Mouse (Mus musculus): ENCODE data around the gene Khdrbs1. TPM values are rescaled to one million over a fixed set of nuclear protein-coding genes. Genes with fewer than 3 reads are reported as not detected.
"Not testable (repeated sequence)": the region's sequence is repeated elsewhere in the genome, so short reads cannot be mapped to it uniquely, and the experiment has no call there.

Gene Khdrbs1
- polyA plus RNA-seq, 1 experiment, result 126 TPM

DNA sequence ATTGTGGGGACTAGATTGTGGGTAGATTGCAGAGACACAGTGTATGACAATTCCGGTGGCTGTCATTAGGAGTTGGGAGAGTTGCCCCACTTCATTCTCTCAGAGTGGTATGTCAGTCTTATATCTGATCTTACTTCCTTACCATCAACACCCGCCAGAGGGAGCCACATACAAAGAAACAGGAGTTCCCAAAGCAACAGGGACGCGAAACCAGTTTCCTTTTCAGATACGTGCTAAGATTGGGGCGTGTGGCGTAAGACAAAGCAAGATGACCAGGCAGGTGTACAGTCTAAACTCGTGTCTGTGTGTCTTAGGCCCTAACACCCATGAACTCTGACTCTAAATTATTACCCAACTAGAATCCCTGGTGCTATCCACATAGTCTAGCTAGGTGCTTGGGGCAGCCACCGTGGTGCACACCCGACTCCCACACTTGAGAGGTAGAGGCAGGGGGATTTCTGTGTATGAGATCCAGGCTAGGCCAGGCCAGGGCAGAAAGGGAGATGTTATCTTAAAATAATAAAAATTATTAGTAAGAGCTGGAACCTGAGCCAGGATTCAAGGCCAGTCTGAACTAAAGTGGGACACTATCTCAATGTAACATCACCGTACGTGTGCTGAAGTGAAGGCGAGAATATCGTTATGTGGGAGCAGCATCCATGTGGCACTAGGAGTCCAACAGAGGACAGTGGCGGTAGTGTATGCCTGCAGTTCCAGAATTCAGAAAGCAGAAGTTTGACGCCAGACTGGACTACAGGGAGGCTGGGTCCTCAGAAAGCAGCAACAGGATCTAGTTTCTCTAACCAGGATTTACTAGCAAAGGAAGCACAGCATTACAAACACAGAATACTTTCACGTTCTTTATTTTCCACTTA is 40.4 kb downstream of the Khdrbs1 start:
- DNase-seq, result peak; percentile 91
- Histone ChIP-seq H3K4me3 (ENCODE audit: control insufficient read depth, insufficient read depth, low read length) (no peak overlapping the region), H3K27ac (ENCODE audit: control insufficient read depth, insufficient read depth, low read length) (no peak overlapping the region), H3K4me1 (replicated peaks; ENCODE audit: control insufficient read depth, insufficient read depth, low read length) (peaks cover 3% of the 10 kb centered on the region), H3K27me3 (ENCODE audit: control insufficient read depth, insufficient read depth, low read length) (no peaks in the 10 kb centered on the region), H3K36me3 (ENCODE audit: control insufficient read depth, insufficient read depth, low read length) (peaks cover 34% of the 10 kb centered on the region)
- TF ChIP-seq CTCF (IDR thresholded peaks at IDR 0.05; ENCODE audit: borderline replicate concordance, control insufficient read depth, extremely low read depth, insufficient read depth, low read length, poor library complexity) (no peak), POLR2A (IDR thresholded peaks at IDR 0.05; ENCODE audit: control insufficient read depth, extremely low read depth, insufficient read depth, low read length, poor library complexity) (no peak)
- 52% methylated on average over 17 of the region's 17 CpGs for WGBS

DNA sequence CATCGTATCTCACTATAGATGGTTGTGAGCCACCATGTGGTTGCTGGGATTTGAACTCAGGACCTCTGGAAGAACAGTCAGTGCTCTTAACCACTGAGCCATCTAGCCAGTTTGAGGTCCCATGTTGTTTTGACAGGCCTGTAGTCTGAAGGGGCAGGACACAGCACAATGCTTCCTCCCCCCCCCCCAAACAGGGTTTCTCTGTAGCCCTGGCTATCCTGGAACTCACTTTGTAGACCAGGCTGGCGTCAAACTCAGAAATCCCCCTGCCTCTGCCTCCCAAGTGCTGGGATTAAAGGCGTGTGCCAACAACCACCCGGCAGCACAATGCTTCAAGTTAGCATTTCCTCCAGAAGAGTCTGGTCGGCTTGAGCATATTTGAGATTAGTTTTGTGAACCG is 41.4 kb downstream of the Khdrbs1 start:
- not testable (repeated sequence) for H3K27ac ChIP-seq (ENCODE audit: control insufficient read depth, insufficient read depth, low read length); H3K27me3 ChIP-seq (ENCODE audit: control insufficient read depth, insufficient read depth, low read length); H3K4me3 ChIP-seq (ENCODE audit: control insufficient read depth, insufficient read depth, low read length); H3K4me1 ChIP-seq (replicated peaks; ENCODE audit: control insufficient read depth, insufficient read depth, low read length); DNase-seq
- WGBS, result 92% methylated on average over 6 of the region's 6 CpGs
- peaks cover 24% of the 10 kb centered on the region for H3K36me3 ChIP-seq (ENCODE audit: control insufficient read depth, insufficient read depth, low read length)

DNA sequence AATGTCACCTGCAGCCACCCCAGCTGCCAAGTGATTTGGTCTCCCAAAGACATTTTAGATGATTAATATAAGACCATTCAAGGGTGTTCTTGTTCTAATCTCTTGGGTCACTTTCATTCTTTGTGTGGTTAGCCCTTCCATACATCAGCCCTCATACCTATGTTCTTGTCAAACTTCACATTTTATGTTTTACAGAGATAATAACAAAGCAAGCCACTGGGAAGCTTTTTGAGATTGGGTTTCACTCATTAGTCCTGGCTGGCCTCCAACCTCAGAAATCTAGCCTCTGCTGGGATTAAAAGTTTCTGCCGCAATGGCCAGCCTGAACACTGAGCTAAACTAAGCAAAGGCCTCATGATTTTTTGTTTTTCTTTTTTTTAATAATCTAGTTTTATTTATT is 41.9 kb downstream of the Khdrbs1 start:
- Histone ChIP-seq H3K4me1 (replicated peaks; ENCODE audit: control insufficient read depth, insufficient read depth, low read length) (peaks cover 10% of the 10 kb centered on the region), H3K36me3 (ENCODE audit: control insufficient read depth, insufficient read depth, low read length) (peaks cover 19% of the 10 kb centered on the region), H3K4me3 (ENCODE audit: control insufficient read depth, insufficient read depth, low read length) (no peak overlapping the region), H3K27me3 (ENCODE audit: control insufficient read depth, insufficient read depth, low read length) (no peaks in the 10 kb centered on the region), H3K27ac (ENCODE audit: control insufficient read depth, insufficient read depth, low read length) (no peak overlapping the region)
- TF ChIP-seq POLR2A (IDR thresholded peaks at IDR 0.05; ENCODE audit: control insufficient read depth, extremely low read depth, insufficient read depth, low read length, poor library complexity), result no peak
- no peak for TF ChIP-seq CTCF (IDR thresholded peaks at IDR 0.05; ENCODE audit: borderline replicate concordance, control insufficient read depth, extremely low read depth, insufficient read depth, low read length, poor library complexity)
- 74% methylated on average over 1 of the region's 1 CpGs for WGBS
- DNase-seq, result no peak

DNA sequence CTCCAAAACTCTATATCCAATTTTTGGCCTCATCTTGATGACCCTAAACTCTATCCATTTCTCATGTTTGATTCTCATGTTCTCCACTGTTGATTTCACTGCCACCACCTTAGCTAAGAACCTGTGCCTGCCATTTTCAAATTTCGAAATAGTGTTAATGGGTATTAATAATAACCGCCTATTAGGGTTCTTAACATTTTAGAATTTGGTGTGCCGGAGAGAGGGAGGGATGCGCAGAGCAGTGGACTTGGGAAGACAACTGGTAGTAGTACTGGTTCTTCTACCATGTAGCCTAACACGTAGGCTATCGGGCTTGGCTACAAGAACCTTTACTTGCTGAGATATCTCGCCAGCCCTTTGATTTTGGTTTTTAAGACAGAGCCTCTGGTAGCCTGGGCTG is 44.9 kb downstream of the Khdrbs1 start:
- no peak for DNase-seq
- H3K36me3 ChIP-seq (ENCODE audit: control insufficient read depth, insufficient read depth, low read length), result peaks cover 4% of the 10 kb centered on the region; the same call in 1 of the 2 replicates
- peaks cover 10% of the 10 kb centered on the region for H3K4me1 ChIP-seq (replicated peaks; ENCODE audit: control insufficient read depth, insufficient read depth, low read length)
- 93% methylated on average over 7 of the region's 7 CpGs for WGBS
- H3K27ac ChIP-seq (ENCODE audit: control insufficient read depth, insufficient read depth, low read length), result no peak overlapping the region
- no peak overlapping the region for H3K4me3 ChIP-seq (ENCODE audit: control insufficient read depth, insufficient read depth, low read length)
- TF ChIP-seq CTCF (IDR thresholded peaks at IDR 0.05; ENCODE audit: borderline replicate concordance, control insufficient read depth, extremely low read depth, insufficient read depth, low read length, poor library complexity) (no peak), POLR2A (IDR thresholded peaks at IDR 0.05; ENCODE audit: control insufficient read depth, extremely low read depth, insufficient read depth, low read length, poor library complexity) (no peak)
- no peaks in the 10 kb centered on the region for H3K27me3 ChIP-seq (ENCODE audit: control insufficient read depth, insufficient read depth, low read length)

DNA sequence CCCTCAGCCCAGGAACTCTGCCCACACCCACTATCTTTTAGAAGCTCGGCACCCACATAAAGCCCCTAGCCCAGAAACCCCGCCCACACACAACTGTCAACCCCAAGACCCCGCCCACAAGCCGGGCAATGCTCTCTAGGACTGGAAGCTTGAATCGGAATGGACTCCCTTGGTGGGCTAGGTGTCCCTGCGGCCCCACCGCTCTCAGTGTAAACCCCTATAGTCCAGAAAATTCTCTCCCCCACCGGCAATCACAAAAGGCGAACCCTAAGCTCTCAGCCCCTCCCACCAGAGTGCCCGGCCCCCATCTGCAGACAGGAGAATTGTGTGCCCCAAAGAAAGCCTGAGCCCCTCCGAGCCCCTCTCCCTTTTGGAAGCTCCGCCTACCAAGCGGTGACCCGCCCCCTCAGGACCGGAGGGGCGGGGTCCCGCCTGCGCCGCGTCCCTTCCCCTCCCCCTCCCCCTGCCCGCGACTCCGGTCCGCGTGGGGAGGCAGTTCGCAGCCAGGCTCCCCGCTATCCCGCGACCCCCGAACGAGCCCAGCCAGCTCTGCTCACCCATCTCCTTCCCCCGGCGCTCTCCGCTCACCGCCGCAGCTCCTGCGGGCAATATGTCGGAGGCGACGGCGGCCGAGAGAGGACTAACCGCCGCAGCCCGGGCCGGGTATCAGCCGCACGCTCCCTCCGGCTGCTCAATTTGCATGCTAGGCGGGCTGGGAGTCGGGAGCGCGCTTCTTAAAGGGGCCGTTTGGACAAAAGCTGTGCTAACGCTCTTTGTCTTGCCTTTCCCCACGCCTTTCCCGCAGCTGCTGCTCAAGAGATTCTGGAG is 45.7 kb downstream of the Khdrbs1 start, which contains the start of gene Tmem39b:
Gene Tmem39b (minus strand): TSS at position 681 of the 828 bp plus-strand sequence.
- H3K27ac ChIP-seq (ENCODE audit: control insufficient read depth, insufficient read depth, low read length), result peak within 1 kb of the TSS; percentile 57; the same call in 1 of the 2 replicates
- peak; percentile 86 for DNase-seq
- no peaks in the 10 kb centered on the region for H3K27me3 ChIP-seq (ENCODE audit: control insufficient read depth, insufficient read depth, low read length)
- H3K4me3 ChIP-seq (ENCODE audit: control insufficient read depth, insufficient read depth, low read length), result peak within 1 kb of the TSS; percentile 93
- H3K4me1 ChIP-seq (replicated peaks; ENCODE audit: control insufficient read depth, insufficient read depth, low read length), result peaks cover 10% of the 10 kb centered on the region
- H3K36me3 ChIP-seq (ENCODE audit: control insufficient read depth, insufficient read depth, low read length), result peaks cover 9% of the 10 kb centered on the region; the same call in 1 of the 2 replicates
- under 1% methylated on average over 57 of the region's 57 CpGs for WGBS
- peak; percentile 43; the same call in 1 of the 2 replicates for TF ChIP-seq POLR2A (IDR thresholded peaks at IDR 0.05; ENCODE audit: control insufficient read depth, extremely low read depth, insufficient read depth, low read length, poor library complexity)
- TF ChIP-seq CTCF (IDR thresholded peaks at IDR 0.05; ENCODE audit: borderline replicate concordance, control insufficient read depth, extremely low read depth, insufficient read depth, low read length, poor library complexity), result peak; percentile 30; the same call in 1 of the 2 replicates

DNA sequence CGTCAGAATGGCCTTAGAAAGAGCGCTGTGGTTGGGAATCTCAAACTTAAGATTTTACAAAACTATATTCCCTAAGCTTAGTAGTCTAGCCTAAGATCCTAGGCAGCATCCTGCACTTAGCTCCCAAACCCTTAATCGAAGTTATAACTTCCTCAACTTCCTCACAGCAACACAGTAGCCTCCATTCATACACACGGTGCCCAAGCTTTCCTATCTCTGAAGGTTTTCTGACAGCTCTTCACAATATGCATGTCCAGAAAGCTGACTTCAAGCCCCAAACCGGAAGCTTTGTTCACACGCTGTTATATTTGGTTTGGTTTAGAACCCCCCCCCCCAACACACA is 46.3 kb downstream of the Khdrbs1 start:
- 20% methylated on average over 6 of the region's 6 CpGs for WGBS
- H3K27me3 ChIP-seq (ENCODE audit: control insufficient read depth, insufficient read depth, low read length), result no peaks in the 10 kb centered on the region
- H3K4me3 ChIP-seq (ENCODE audit: control insufficient read depth, insufficient read depth, low read length), result peak overlapping the region; percentile 93
- TF ChIP-seq POLR2A (IDR thresholded peaks at IDR 0.05; ENCODE audit: control insufficient read depth, extremely low read depth, insufficient read depth, low read length, poor library complexity) (no peak), CTCF (IDR thresholded peaks at IDR 0.05; ENCODE audit: borderline replicate concordance, control insufficient read depth, extremely low read depth, insufficient read depth, low read length, poor library complexity) (no peak)
- H3K27ac ChIP-seq (ENCODE audit: control insufficient read depth, insufficient read depth, low read length), result peak overlapping the region; percentile 23; the same call in 1 of the 2 replicates
- H3K4me1 ChIP-seq (replicated peaks; ENCODE audit: control insufficient read depth, insufficient read depth, low read length), result peaks cover 10% of the 10 kb centered on the region
- H3K36me3 ChIP-seq (ENCODE audit: control insufficient read depth, insufficient read depth, low read length), result peaks cover 9% of the 10 kb centered on the region; the same call in 1 of the 2 replicates
- DNase-seq, result no peak

Measured in thymus, adult 2 months (tissue).